Mouse (Mus musculus): Measurements from ENCODE around the gene Tubg1.

Tubg1 gene

GRCm38 (mm10) chr11:101167211-101167962, 47.6 kb downstream of the Tubg1 start:
- no peak for TF ChIP-seq GATA4 (IDR thresholded peaks at IDR 0.05; ENCODE audit: insufficient replicate concordance, low read length)

- no peak for TF ChIP-seq GATA4 (IDR thresholded peaks at IDR 0.05; ENCODE audit: insufficient replicate concordance, low read length)
These were observed 48.2 kb downstream of the Tubg1 start for GRCm38 (mm10) chr11:101167963-101168300.

GRCm38 (mm10) chr11:101168301-101168980, 48.7 kb downstream of the Tubg1 start:
- no peak for TF ChIP-seq GATA4 (IDR thresholded peaks at IDR 0.05; ENCODE audit: insufficient replicate concordance, low read length)

- TF ChIP-seq GATA4 (IDR thresholded peaks at IDR 0.05; ENCODE audit: insufficient replicate concordance, low read length), result no peak
These were observed 49.8 kb downstream of the Tubg1 start for GRCm38 (mm10) chr11:101169301-101170107.

GRCm38 (mm10) chr11:101170354-101170810, 50.6 kb downstream of the Tubg1 start, which contains the start of gene Cntnap1:
Gene Cntnap1, plus strand, starts transcription at chr11:101170523.
- no peak for TF ChIP-seq GATA4 (IDR thresholded peaks at IDR 0.05; ENCODE audit: insufficient replicate concordance, low read length)

- no peak for TF ChIP-seq GATA4 (IDR thresholded peaks at IDR 0.05; ENCODE audit: insufficient replicate concordance, low read length)
These were observed 51.3 kb downstream of the Tubg1 start, which contains the start of gene Plekhh3 for GRCm38 (mm10) chr11:101170811-101171610. Gene Plekhh3, minus strand, starts transcription at chr11:101171351.

- TF ChIP-seq GATA4 (IDR thresholded peaks at IDR 0.05; ENCODE audit: insufficient replicate concordance, low read length), result no peak
These were observed 52.1 kb downstream of the Tubg1 start for GRCm38 (mm10) chr11:101171721-101172433.

- TF ChIP-seq GATA4 (IDR thresholded peaks at IDR 0.05; ENCODE audit: insufficient replicate concordance, low read length), result no peak
These were observed 52.7 kb downstream of the Tubg1 start for GRCm38 (mm10) chr11:101172434-101172815.

GRCm38 (mm10) chr11:101173112-101173511, 53.4 kb downstream of the Tubg1 start:
- TF ChIP-seq GATA4 (IDR thresholded peaks at IDR 0.05; ENCODE audit: insufficient replicate concordance, low read length), result no peak

- no peak; the same call in 1 of the 2 replicates for TF ChIP-seq GATA4 (IDR thresholded peaks at IDR 0.05; ENCODE audit: insufficient replicate concordance, low read length)
These were observed 54.1 kb downstream of the Tubg1 start for GRCm38 (mm10) chr11:101173631-101174388.

- TF ChIP-seq GATA4 (IDR thresholded peaks at IDR 0.05; ENCODE audit: insufficient replicate concordance, low read length), result no peak
These were observed 54.6 kb downstream of the Tubg1 start for GRCm38 (mm10) chr11:101174389-101174745.

GRCm38 (mm10) chr11:101174851-101175628, 55.3 kb downstream of the Tubg1 start, which contains the start of gene Ccr10:
Gene Ccr10, minus strand, starts transcription at chr11:101175443.
- TF ChIP-seq GATA4 (IDR thresholded peaks at IDR 0.05; ENCODE audit: insufficient replicate concordance, low read length), result no peak
